Mouse (Mus musculus) CD4-positive, CD25-positive, alpha-beta regulatory T cell (primary cell): Measurements from ENCODE around the gene Selenos. TPM values are rescaled to one million over a fixed set of nuclear protein-coding genes. Genes with fewer than 3 reads are reported as not detected.

Experiments used
- polyA plus RNA-seq: library from polyadenylated mRNA; unstranded; fragments of 100-300 nt; shearing (Covaris generic); gene quantifications from one replicate; pipeline ENCODE4 v1.2.1, GENCODE M21; 2017

Selenos gene
- 130 TPM for polyA plus RNA-seq

DNA sequence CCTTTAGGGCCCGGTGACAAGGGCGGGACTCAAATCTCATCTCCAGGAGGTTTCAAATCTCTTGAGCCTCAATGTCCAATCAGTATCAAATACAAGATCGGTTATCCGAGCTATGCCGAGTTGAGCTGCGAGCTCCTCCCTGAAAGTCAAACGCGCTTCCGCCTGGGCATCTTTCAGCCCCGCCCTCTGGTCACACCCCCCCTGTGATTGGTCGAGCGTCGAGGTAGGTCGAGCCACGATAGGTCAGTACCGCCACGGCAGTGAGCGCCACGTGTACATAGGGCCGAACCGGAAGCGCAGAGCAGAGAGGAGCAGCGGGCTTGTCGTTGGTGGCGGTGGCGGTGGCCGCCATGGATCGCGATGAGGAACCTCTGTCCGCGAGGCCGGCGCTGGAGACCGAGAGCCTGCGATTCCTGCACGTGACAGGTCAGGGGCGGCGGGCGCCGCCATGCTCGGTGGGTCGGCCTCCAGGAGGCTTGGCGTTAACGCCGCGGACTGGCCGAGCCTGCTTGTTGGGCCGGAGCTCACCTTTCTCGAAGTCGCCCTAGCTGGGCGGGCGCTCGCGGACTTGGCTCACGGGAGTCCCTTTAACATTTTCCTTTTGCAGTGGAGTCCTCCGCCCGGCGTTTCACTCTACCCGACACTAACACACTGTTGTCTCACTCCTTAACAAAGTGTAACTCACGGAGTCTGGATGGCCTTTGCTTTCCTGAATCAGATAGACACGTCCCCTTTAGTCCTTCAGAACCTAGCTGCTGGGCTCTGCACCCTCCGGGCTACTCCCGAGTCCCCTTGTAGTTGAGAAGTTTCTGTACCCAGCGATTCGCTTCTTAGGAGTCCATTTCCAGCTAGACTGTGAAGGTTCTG, at the start of gene Selenos:
TSS of gene Selenos (plus strand) at position 286 of the 867 bp plus-strand sequence.

DNA sequence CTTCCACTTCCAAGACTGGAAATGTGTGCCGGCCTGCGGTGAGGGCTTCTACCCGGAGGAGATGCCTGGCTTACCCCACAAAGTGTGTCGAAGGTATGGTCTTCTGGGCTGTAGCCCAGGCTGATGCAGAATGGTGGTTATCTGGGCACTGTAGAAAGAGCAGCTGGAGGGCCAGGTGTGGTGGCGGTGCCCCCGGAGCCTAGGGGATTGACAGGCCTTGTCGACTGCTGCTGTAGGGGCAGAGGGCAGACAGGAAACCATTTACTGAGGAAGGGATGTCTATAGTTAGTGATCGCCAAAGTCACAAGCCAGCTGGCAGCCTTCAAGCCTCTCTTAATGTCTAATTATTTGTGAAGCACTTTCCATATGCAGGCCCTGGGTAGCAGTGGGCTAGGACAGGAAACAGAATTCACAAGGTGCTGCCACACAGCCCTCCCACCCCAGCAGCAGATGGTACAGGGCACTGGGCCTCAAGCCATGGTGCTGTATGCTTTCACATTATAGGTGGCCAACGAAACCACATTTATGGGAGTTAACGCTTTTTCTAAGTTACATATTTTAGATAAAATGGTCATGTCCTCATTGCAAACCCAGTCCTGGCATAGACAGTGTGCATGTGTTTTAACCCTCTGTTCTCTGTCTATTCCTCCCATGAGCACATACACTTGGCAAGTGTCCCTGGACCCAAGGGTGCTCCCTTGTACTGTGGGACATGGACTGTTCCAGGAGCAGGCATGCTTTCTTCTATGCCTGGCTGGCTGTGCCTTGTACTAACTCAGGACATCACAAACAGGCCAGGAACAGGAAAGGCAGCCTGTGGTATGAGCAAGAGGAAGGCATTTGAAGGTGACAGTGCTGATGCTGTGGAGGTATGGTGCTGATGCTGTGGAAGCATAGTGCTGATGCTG, 35.6 kb upstream of the Selenos start, which contains the start of gene Gm45213:
TSS of gene Gm45213 (plus strand) at position 51 of the 908 bp plus-strand sequence.

DNA sequence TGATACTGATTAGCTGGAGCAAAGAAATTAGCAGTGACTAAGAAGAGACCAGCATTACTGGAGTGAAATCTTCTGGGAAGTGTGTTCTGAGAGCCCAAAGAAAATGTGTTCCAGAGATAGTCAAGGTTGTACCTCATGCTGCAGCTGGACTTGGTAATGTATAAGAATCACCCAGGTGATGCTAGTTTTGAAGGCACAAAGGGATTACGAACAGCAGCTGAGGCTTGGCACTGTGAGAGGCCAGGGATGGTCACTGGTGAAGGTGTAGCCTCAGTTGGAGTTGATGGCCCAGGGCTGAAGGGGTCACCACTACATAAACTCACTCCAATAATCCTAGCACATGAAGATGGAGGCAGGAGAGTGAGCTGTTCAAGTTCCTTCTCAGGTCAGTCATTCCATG, 20.7 kb upstream of the Selenos start, which contains the start of gene Snrpa1:
TSS of gene Snrpa1 (plus strand) at position 301 of the 400 bp plus-strand sequence.

DNA sequence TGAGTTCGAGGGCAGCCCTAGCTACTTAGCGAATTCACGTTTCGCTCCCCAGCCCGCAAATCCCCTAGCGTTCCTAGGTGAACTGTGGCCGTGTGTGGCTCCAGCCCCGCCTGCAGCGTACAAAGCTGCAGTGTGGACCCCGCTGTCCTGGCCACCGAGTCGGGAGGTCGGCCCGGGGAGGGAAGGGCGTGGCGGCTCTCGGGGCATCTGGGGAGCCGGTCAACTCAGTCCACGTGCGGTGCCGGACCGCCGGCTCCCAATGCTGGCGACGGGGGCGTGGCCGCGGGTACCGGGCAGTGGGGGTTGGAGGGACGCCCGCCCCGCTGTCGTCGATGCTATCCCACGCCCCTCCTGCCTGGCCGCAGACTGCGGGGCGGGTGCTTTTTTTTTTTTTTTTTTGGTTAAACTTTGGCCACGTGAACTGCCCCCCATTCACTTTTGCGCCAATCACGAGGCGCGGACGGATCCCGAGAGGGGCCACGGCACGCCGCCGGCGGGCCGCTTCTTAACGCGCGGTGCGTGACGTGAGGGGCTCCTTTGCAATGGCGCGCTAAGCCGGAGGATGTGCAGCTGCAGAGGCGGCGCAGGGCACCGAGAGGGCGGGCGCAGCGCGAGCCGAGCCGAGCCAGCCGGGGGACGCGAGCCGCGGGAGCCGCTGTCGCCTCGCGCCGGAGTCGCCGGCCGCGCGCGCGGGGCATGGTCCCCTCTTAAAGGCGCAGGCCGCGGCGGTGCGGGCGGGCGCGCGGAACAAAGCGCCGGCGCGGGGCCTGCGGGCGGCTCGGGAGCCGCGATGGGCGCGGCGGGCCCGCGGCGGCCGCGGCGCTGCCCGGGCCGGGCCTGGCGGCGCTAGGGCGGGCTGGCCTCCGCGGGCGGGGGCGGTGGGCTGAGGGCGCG, 29.8 kb downstream of the Selenos start, which contains the start of gene Chsy1:
TSS of gene Chsy1 (plus strand) at position 555 of the 894 bp plus-strand sequence.

Other genes with a start within 250 kb of the Selenos start
- gene Pcsk6, start 217.9 kb upstream of the Selenos start, polyA plus RNA-seq: not detected
- gene Gm45213, start 36.0 kb upstream of the Selenos start, polyA plus RNA-seq: not detected
- gene Snrpa1, start 20.6 kb upstream of the Selenos start, polyA plus RNA-seq: 122 TPM
- 10.1 TPM for gene Chsy1, start 29.9 kb downstream of the Selenos start, polyA plus RNA-seq